Mouse (Mus musculus) G1E (cell line): ENCODE results near the gene Tjp3.

Experiments used
- CTCF ChIP-seq: IDR thresholded peaks from 2 replicates; pipeline ENCODE4 v1.5.1; 2012; ENCODE audit warnings: low read depth, low read length, inconsistent platforms, mixed read lengths
- POLR2AphosphoS5 ChIP-seq: IDR thresholded peaks from 2 replicates; pipeline ENCODE4 v1.6.1; 2012; ENCODE audit warnings: low read depth, low read length, inconsistent platforms; ENCODE audit not compliant: insufficient replicate concordance
- TAL1 ChIP-seq: conservative IDR thresholded peaks from 2 replicates; pipeline ENCODE4 v1.6.1; 2012; ENCODE audit warnings: low read depth, low read length, inconsistent platforms, mixed read lengths

DNA sequence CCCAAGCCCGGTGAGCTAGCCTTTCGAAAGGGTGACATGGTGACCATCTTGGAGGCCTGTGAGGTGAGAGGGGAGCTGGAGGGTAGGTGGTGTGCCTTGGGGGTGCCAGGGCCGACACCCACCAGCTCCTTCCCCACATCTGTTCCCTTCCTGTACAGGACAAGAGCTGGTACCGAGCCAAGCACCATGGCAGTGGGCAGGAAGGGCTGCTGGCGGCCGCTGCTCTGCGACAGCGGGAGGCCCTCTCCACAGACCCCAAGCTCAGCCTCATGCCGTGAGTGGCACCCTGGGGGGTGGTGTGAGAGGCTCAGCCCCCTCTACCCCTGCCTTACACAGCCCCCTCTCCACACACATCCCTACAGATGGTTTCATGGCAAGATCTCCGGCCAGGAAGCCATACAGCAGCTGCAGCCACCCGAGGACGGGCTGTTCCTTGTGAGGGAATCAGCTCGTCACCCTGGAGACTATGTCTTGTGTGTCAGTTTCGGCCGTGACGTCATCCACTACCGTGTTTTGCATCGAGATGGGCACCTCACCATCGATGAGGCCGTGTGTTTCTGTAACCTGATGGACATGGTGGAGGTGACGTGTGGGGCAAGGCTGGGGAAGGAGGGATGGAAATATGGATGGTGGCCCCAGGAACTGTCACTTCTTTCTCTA is 32.0 kb downstream of the Tjp3 start:
- TF ChIP-seq CTCF = no peak
- no peak for TF ChIP-seq TAL1
- TF ChIP-seq POLR2AphosphoS5 = no peak
